Mouse (Mus musculus) WW6 (cell line): ENCODE data around the gene Dvl2.
A peak's percentile ranks its signal among the peaks of the same experiment; 100 is the strongest.
"Not testable (repeated sequence)": the region's sequence is repeated elsewhere in the genome, so short reads cannot be mapped to it uniquely, and the experiment has no call there.

Source experiments
- DNase-seq: peaks from one replicate; pipeline ENCODE4 v3.0.0-alpha.2; 2013; ENCODE audit warnings: low read depth, low spot score

Dvl2 gene

GRCm38 (mm10) chr11:70010033-70010432 lies 9.6 kb downstream of the Dvl2 start:
- no peak for DNase-seq

- no peak for DNase-seq
These were observed 10.2 kb downstream of the Dvl2 start for GRCm38 (mm10) chr11:70010548-70010947.

- DNase-seq: no peak
These were observed 10.6 kb downstream of the Dvl2 start for GRCm38 (mm10) chr11:70010961-70011360.

DNA sequence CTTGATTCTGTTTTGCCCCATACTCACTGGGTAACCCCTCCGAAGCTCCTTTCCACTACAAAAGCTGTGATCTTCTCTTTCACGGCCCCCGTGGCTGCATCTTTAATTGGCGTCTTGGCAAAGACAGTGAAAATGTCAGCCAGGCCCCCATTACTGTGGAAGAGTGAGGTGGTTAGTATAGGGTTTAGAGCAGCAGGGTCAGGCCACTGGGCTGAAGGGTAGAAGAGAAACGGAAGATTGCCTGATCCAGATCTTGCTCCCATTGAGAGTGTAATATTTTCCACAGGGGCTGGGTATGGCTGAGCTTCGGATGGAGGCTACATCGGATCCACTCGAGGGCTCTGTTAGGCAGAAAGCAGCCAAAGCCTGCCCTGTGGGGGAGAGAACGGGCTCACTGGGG lies 12.5 kb downstream of the Dvl2 start:
- DNase-seq: no peak

DNA sequence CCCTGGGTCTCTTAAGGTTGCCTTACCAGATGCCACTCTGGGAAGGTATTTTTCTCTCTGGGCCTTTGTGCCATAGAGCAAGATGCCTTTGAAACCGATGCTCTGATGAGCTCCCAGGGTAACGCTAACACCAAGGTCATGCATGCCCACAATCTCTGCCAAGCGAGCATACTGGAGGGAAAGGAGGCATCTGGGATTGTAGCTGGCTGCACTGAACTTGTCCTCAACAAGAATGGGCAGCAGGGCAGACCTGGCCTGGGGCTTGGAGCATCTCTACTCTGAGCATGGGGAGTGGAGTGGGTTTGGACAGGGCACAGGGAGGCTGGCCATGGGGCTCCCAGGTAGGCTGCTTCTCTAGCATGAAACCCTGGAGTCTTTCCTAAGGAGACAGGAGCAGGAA lies 13.0 kb downstream of the Dvl2 start:
- no peak for DNase-seq

DNA sequence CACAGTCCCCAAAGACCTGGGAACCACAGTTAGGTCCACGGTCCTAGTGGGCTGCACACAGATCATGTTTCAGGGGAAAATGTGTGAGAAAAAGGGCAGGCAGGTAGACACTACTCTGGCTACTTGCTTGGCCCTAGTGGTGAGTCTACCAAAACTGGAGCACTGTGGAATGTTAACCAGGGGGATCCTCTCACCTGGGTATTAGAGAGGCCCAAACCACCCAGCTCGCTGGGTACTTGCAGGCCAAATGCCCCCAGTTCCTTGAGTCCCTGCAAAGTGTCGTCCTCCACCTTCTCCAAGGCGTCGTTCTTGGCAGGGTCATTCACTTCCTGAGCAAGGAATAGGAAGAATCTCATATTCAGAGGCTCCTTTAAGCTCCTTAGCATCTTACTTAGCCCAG lies 13.7 kb downstream of the Dvl2 start:
- DNase-seq: no peak

DNA sequence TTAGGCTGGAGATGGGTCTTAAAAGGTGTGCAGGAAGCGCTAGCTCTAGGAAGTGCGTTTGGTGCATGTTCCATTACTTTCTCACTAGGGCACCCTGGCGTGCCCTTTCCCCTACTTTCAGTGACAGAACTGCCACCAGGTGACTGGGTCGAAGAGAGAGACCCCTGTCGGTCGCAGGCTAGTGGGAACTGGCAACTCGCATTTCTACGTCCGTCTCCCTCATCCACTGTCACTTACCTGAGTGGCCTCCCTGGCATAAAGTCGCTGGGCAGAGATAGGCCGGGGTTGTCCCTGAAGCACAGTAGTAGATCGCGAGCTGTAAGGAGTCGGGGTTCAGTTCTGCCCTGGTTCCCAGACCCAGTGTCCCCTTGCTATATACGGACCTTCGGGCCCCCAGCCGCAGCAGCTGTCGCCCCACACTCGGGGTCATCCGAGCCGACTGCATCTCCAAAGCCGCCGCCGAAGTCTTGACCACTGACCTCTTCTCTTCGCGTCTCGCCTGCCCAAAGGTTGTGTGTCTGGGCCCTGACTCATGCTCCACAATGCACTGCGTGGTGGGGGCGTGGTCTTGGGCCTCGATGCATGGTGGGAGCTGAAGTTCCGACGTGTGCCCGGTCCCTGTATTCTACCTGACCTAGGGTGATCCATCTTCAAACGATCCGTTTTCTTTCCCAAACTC lies 14.6 kb downstream of the Dvl2 start, which contains the start of gene Acadvl:
TSS of gene Acadvl (minus strand) at position 532 of the 679 bp plus-strand sequence.
- peak; percentile 75 for DNase-seq

DNA sequence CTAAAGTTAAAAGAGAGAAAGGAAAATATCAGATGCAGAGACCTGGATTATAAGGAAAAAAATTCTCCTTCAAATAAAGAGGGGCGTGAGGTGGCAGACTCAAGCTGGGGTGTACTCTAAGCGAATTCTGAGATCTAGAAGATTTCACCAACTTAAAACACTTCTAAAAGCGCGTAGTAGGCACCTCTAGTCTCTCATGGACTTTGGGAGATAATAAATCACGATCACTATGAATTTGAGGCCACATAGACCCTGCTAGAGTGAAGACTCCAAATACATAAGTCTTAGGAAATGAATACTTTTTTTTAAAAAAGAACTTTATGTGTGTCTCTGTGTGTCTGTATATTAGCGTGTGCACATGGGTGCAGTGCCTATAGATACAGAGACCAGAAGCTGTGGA lies 15.3 kb downstream of the Dvl2 start:
- no peak for DNase-seq

GRCm38 (mm10) chr11:70016177-70016576 lies 15.8 kb downstream of the Dvl2 start:
- not testable (repeated sequence) for DNase-seq

- no peak for DNase-seq
These were observed 16.3 kb downstream of the Dvl2 start, which contains the start of gene Dlg4 for GRCm38 (mm10) chr11:70016669-70017068. Gene Dlg4, plus strand, starts transcription at chr11:70016942.

DNA sequence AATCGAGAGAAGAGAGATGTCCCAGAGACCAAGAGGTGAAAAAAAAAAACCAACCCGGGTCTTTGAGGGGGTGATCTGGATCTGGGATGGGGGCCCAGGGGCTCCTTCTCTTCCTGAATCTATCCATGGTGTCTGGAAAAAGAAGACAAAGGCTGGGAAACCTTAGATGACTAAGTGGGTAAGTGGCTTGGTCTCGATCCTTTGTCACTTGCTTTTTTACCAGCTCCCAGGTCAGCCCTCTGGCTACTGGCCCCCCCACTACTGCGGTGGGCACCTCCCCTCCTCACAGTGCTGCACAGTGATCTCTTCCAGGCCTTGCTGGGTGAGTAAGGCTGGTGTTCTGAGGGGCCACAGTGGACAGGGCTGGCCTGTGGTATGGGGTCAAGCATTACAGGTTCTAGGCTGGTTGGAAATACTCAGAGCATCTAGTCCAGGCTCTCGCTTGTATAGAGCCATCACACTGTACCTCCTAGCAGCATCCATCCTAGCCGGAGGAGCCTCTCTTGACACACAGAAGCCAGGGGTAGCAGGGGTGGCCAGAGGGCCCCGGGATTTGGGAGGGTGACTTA lies 16.9 kb downstream of the Dvl2 start:
- no peak for DNase-seq

DNA sequence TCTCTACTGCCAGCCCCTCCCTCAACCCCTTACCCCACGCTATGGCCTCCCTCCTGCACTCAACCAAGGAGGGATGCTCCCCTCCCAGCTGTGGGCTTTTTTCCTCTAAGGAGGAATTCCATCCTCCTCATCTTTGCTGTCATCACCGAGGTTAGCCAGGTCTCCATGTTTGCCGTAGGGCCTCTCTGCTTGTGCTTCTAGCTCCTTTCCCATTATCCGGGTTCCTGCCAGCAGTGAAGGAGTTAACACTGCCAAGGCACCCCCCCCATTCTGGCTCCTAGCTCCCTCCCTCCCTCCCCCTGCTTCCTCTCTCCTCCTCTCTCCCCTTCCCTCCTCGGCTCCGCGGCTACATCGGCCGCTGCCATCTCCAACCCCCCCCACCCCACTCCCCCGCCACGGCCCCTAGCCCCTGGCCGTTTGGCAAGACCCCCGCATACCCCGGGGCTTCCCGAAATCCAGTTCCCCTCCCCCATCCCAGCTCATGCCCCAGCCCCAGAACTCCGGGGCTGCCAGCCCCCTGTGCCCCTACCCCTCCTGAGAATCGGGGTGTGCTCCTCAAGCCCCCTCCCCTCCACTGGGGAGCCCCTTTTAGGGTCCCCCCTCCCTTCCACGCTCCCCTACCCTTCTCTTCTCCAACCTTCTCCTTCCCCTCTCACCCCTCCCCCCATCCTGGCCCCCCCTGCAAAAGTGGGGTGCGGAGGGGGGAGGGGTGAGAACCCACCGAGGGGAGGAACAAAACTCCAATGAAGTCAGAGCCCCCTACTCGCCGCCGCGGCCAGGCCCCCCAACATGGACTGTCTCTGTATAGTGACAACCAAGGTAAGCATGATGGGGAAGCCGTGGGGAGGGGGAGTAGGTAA lies 18.0 kb downstream of the Dvl2 start:
- no peak for DNase-seq

GRCm38 (mm10) chr11:70019495-70020021 lies 19.2 kb downstream of the Dvl2 start:
- DNase-seq: no peak

DNA sequence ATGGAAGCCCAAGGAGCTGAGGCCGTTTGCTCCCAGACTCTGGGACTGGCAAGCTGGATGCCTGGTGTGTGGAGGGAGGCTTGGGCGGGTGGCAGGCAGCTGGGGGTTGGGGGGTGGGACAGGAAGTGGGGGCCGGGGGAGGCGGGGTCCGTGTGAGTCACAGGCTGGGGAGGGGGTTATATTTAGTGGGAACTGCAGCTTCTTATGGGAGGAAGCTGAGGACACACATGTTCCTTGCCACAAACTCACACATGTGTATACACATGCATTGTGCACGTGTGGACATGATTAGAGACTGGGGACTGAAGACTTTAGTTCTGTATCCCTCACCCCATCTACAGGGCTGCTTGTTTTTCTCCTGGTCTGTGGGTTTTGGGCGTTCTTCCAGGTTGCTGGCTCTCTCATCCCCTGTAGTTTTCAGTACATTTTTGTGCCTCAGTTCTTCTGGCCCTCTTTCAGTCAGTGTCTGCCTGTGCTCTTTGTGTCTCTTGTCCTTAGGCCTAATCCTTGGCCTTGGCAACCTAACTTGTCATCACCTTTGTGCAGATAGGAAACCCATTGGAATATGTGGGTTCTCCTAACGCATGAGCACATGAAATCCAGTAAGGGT lies 19.7 kb downstream of the Dvl2 start:
- DNase-seq: no peak

DNA sequence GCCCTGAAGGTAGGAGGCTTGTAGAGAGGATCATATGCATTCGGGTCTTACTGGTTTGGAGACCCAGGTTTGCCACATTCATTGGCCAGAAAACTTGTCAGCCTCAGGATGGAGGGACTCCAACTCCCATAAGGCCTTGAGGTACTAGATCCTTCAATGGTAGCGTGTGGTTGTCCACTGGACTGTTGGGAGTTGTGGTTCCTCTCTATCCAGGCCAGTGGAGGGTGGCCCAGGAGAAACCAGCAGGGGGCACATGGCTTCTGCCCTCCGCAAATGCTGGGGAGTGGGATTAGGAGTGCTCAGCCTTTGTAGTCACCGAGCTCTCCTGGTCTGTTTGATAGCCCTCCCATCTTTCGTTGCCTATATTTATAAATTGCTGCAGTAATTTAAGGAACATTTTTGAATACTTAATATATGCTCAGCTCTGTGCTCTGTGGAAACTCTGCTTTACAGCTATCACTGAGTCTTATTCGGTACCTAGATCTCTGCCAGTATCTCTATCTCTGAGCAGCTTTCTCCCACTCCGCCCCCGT lies 20.4 kb downstream of the Dvl2 start:
- DNase-seq: peak; percentile 86

DNA sequence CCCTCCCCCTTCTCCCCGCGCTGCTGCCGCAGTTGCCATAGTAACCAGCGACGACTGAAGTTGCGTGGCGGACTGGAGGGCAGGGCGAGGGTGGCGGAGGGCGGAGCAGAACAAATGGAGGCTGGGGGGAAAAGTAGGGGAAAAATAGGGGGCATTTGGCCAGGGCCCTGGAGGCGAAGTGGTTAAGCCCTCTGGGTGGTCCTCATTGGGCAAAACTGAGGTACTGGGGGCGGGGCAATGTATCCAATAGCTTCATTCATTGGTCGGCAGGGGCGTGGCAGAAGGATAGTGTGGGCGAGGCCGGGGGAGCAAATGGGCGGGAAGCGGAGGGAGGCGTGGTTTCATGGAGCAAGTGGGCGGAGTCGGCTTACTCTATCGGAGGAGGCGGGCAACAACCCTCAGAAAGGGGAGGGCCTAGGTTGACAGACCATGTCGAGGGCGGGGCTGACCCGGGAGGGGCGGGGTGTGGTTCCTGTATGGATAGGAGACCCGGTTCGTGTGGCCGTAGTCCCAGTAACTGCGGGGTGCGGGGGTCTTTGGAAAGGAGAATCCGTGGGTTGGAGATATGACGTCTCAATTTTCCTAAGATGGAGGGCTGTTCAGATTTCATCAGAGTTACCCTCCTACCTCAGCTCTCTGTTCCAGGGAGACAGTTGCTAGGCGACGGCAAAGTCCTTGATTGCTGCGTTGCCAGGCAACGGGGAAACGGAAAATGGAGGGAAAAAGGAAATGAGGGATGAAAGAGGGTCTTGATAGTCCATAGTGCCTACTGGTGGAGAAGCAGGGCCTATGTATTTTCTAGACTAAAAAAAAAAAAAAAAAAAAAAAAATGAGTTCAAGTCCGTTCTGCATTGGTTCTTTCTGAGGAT lies 21.1 kb downstream of the Dvl2 start:
- peak; percentile 99 for DNase-seq

DNA sequence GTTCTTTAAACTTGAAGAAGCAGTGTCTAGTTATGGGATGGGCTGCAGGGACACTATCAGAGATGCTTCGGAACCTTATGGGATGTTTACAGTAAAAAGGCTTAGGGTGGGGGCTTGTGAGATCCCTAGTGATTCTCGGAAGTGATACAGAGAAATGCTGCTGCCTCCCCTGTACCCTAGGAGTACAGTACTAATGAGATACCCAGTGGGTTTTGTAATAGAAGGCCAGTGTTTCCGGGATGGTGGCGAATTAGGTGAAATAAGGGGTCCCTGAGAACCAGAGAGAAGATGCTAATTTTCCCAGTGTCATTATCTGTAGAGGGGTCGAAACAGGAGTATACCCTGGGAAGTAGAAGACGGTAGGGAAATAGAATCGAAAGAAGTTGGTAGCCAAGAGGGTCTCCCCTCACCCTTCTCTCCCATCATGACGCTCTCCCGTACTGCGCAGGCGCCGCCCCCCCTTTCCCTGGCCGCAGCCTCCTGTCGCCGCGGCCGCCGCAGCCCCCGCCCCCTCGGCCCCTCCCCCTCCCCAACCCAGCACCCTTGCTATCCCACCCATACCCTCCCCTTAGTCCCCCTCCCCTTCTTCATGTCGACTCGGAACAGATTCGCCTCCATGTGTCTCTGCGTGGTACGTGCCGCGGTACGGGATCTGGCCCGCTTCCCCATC lies 23.2 kb downstream of the Dvl2 start:
- no peak for DNase-seq

DNA sequence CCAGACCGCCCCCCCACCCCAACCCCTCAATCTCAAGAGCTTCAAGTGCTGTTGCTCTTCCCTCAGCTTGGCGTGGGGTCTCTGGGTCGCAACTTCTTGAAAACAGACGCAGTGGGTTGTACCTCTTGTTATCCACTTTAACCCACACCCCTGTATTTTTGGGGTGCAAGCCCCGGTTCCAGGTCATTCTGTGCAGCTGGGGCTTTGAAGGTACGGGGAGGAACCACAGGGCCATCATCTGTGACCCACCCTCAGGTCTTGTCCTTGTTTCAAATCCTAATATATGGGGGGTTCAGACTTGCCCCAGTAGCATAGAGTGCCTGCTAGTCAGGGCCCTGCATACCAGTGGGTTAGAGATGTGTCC lies 23.7 kb downstream of the Dvl2 start:
- no peak for DNase-seq

- DNase-seq: no peak
These were observed 26.3 kb downstream of the Dvl2 start for GRCm38 (mm10) chr11:70026689-70027088.

DNA sequence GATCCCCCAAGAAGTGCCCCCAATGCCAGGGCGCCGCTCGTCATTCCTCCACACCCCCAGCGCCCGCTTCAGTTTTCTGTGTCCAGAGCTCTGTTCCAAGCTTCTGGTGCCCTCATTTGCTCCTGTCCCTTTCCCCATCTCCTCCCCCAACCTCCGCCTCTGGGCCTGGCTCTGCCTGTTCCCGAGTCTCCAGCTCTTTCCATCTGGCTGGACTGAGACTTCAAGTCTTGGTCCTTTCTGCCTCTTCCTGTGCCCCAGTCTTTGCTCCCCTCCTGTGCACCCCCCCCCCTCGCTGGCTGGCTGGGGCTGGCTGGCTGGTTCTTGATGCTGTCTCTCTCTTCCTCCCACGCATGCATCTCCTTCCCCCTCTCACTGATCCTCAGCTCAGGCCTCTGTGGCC lies 27.0 kb downstream of the Dvl2 start:
- DNase-seq: no peak
